Mouse (Mus musculus): ENCODE data around the gene Zgrf1.
A peak's percentile ranks its signal among the peaks of the same experiment; 100 is the strongest.

Zgrf1 gene

DNA sequence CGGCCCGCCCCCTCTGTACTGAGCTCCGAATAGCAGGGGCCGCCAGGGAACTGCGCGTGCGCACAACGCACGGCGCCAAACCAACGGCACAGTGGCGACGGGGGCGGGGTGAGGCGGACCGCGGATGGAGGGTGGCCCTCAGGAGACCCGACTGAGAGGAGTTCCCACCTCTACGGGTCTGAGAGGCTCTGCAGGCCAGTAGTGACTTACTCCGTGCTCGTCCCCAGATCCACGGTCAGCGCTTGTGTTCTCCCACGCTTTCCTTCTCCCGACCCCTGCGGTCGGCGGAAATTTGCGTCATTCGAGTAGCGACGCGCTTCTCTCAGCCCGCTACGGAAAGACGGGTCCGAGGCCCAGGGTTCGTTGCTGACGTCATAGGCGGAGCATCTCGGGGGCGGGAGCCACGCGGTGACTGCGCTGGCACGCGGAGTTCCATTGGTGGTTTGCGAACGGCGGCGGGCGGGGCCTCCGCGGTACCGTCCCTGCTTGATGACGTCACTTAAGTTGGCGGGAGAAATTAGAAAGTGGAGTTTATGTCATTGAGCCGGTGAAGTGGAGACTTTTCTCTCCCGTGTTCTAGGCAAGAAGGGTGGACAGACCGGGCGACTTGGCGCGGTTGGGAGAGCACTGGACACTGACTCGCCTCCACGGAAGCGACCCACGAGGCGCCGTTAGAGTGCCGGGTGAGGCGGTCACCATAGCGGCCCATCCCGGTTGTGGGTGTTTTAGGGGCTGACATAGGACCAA, at the start of gene Zgrf1, which contains the start of gene Larp7:
Gene Zgrf1, plus strand, starts transcription at position 517 of the 747 bp plus-strand sequence.
Gene Larp7, minus strand, starts transcription at position 377 of the 747 bp plus-strand sequence.
- peak; percentile 99 for DNase-seq

DNA sequence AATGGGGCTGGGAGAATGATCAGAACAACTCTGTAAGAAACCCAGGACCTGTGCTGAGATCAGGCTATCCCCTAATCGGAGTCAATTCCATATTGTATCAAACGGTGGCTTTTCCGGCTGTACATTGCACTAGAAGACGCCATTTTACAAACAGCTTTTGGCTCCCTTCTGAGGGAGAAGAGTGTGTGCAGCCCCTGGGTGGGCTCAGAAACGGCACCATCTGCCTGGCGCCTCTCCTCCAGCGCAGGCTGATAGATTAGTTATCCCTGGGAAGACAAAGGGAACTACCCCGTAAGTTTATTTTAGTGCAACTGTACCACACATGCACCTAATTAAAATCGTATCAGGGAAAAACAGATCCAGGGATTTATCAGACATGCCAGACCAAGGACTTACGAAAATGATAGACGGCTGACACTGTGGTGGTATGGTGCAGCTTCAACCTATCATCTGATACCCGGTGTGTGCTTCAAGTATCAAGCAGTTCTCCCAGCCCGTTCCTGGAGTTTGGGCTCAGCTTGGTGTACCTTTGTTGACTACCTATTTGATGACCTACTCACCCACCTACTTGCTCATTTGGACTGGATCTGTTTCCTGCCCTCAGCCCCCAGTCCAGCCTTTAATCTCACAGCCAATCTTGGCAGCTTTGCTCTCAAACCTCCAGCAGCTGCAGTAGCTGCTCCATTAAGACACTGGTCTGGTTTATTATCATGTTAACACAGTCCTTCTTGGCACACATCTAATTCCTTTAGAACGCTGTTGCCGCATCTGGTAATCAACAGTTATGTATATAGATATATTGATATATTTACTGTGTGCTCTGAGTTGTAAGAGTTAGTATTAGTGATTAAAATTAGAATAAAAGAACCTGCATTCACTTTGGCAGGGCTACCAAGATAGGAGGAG, 45.2 kb upstream of the Zgrf1 start:
- no peak for DNase-seq

DNA sequence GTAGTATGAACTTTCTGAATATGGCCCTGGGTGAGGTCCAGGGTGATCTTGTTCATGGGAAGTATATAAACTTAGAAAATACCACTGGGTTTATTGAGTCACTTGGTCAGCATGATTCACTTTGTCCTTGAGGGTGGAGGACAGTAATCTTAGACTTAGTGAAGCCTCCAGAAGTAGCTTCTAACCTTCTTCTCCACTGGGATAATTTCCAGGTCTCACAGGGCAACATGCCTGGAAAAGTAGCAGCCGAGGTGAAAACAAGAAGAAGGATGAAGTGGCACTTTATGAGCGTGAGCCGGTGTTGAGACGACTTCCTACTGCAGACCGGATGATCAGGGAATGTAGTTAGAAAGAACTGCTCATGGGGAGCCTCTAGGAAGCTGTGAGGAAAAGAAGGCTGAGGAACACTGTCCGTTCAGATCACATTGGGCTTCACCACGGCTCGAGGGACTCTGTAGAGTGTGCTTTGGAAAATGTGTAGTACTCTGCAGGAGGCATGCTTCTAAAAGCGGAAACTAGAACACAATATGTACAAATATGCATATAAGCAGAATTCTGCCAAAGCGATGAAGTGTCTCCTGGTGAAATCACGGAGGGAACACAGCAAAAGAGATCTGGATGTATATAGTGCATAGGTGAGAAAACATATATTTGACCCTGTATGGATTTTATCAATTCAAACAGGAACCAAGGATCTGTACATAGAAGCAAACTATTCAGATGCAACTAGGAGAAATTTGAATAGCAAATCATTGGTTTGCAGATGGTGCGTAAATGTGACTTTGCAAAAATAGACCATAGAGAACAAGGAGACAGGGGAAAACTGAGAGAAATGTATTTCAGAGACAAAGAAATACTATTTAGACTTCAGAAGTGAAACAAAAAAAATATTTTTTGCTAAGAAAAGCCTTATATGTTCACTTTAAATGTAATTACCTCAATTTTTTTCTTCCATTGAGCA, 41.2 kb upstream of the Zgrf1 start:
- DNase-seq: no peak

DNA sequence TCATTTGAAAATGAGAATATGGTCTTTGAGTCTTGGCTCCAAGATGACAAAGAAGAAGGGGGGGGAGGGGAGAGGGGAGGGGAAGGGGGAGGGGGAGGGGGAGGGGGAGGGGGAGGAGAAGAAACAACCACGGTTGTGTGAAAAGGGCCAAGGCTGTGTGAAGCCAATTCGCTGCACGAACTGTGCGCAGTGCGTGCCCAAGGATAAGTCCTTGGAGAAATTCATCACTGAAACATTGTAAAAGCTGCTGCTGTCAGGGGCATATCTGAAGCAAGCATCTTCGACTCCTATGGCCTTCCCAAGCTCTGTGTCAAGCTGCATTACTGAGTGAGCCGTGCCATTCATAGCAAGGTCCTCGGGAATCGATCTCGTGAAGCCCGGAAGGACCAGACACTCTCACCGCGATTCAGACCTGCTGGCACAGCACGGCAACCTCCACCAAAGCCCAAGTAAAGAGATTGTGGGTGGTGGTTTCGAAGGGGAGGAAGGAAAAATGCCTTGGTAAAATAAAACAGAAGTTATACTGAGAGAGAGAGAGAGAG, 40.4 kb upstream of the Zgrf1 start:
- no peak for DNase-seq

DNA sequence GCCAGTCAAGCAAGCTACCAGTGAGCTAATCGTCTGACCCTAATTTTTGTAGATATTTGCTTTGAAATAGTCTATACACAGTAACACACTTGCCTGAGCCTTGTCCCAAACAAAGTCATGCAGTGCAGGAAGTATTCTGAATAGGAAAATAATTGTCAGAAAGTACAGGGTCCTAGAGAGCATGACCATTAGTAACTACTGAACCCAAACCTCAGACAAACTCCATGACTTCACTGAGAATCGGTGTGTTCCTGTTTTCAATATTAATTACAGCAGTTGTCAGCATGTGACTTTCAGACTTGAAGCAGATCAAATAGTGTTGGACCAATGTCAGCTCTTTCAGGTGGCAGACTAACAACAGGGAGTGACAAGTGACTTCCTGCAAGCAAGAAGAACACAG, 39.6 kb upstream of the Zgrf1 start:
- no peak for DNase-seq

DNA sequence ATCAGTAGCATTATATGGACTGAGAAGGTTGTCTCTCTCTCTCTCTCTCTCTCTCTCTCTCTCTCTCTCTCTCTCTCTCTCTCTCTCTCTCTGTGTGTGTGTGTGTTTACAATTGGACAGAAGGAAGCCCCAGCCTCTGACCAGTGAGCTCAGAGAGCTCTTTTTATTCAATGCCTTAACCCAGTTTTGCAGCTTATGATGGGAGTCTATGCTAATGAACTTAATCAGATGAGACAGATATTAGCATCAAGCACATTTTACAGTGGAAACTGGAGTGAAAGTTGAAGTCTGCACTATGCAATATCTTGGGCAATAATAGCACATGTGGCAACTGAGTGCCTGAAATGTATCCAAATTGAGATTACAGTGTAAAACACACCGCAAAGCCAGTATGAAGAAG, 38.0 kb upstream of the Zgrf1 start:
- no peak for DNase-seq

DNA sequence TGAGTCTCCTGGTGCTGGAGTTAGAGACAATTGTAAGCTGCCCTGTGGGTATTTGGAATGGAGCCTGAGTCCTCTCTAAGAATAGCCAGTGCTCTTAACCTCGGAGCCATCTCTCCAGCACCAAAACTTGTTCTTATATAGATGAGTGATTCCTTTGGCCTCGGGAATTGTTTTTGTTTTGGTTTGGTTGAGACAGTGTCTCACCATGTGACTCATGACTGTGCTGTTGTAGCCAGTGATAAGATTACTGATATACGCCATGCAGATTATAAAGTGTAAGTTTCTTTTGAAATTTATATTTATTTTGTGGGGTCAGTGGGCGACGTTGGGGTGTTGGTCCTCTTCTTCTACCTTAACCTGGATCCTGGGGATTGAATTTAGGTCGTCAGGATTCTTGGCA, 33.0 kb upstream of the Zgrf1 start:
- no peak for DNase-seq

DNA sequence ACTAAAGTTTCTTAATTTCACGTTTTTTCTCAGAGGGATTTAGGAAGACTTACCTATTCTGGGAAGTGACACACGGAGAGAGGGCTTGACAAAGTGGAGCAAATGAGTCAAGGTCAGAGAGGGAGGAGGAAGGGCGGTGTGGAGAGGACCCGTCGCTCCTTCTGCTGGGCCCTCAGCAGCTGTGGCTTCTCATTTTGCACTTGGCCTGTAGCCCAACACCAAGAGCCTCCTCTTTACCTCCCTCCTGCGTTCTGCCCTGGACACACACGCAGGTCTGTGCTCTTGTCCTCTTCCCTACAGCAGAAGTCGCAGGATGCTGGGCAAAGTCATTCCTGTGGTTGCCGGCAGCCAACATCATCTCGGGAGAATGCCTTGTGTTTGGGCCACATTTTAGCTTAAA, 32.1 kb upstream of the Zgrf1 start:
- no peak for DNase-seq

DNA sequence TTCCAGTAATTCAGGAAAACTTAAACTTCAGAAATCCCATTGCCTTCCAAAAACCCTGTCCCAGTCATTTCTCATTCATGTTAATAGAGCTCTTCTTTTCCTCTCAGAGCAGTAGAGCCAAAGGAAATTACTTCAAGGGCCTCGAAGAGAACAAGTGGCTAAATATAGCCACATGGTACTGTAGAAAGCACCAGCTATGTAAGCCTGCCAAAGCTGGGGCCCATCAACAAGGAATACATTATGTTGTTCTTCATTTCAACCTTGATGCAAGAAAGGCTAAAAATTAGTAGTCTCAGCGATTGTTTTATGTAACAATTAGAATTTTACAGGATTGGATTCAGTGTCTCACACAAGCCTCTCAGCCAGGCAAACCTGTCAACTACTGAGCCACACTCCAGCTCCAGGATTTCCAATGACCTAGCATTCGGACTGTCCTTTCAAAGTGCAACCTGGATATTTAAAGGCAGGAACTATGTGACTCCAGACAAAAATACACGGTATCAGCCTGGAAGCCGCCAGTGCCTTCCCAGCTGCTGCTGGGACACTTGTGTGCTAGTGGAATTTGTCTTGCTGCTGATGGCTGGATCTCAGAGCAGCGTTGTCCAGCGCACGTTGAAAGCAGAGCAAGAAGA, 28.0 kb upstream of the Zgrf1 start:
- DNase-seq: no peak

DNA sequence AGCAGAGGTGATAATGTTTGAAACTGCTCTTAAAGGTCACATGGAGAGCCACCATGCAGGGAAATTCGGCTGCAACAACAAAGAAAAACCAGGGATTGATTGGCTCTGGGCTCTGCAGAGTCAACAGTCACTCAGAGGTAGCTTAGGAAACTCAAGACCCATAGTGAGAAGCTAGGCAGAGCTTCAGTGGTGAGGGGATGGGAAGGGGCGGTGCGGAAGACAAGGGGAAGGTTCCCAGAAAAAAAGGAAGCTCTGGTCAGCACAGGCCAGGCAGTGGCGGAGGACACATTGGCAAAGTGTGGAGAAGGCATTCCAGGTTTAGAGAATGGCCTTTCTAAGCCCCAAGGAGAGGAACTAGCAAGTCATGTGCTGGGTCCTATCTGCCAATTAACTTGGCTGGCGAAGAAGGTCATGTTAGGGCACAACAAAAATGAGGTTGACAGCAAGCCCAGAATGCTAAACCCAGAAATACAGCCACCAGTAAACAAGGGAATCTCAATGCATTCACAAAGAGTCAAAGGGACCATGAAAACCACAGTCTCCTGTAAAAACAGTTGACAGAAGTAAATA, 25.7 kb upstream of the Zgrf1 start:
- DNase-seq: no peak

DNA sequence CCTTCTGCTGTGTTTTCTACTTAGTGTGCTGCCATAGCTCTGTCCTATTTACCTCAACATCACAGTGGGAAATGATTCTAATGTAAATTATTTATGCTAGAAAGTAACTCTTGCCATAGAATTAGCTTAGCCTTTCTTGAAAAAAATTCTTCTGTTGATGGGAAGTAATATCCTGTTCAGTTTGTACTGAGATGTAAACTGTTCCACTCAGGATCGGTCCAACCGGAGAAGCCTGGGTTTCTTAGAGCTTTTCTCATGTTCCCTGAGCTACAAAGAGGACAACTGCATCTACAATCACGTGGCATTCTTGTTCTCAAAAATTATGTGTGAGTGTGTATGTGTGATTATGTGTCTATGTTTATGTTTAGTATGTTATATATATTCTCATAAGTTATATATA, 24.1 kb upstream of the Zgrf1 start:
- no peak for DNase-seq

DNA sequence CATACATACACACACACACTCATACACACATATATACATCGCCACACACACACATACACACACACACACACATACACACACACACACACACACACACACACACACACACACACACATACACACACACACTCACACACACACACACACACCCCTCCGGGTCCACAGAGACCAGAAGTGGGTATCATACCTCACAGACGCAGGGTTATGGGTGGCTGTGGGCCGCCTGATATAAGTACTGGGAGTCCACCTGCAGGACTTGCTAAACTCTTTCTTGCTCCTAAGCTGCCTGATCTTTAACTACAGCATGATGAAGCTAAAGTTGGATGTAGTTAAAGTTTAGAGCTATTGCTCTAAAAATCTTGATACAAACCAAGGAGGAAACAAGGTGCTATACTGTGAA, 23.5 kb upstream of the Zgrf1 start:
- DNase-seq: no peak

DNA sequence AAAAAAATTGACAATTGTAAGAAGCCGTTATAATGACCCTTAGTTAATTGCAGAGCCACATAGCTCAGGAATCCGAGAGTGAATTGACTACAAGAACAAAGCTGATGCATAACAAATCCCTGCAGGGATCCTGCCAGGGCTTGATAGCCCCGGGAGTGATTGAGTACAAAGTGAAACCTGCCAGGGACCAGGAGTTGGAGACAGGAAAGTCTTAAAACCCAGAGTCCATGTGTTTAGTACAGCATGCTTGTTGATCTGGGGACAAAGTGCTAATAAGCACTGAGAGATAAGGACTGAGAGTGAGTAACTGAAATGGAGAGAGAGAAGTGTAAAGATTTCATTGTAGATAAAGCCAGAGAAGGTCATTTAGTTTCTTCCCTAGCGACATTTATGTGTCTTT, 23.0 kb upstream of the Zgrf1 start:
- DNase-seq: no peak

DNA sequence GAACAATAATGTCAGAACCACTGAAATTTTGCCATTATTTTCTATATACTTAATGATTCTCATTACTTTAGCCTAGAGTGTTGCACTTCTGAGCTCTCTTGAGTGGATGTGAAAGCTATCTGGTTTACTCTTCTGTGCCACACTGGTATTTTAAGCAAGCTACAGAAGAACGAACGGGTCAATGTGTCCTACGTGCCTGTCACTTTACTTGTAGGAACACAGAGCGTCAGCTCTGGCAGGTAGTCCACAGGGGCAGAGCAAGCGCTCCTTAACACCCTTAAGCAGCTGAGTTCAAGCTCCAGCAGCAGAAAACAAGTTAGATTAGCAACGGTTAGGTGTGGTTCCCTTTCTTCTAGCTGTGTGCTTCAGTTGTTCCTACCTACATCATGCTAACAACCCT, 14.1 kb upstream of the Zgrf1 start:
- DNase-seq: no peak

DNA sequence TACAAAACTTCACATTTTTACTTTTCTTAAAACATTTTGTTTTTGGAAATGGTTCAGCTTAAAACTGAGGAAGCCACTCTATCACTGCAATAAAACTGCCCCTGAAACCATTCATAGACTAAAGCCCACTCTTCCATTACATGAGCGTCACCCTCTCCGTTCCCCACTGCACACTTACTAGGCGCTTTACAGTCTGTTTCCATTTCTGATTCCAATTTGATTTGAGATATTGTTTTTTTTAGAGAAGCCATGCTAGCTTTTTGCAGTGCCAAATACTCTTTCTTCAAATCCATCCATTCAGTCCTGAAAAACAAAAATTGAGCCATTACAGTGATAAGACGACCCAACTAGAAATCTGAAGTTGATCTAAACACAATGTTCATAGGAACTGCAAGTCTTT, 9.3 kb upstream of the Zgrf1 start:
- DNase-seq: no peak

DNA sequence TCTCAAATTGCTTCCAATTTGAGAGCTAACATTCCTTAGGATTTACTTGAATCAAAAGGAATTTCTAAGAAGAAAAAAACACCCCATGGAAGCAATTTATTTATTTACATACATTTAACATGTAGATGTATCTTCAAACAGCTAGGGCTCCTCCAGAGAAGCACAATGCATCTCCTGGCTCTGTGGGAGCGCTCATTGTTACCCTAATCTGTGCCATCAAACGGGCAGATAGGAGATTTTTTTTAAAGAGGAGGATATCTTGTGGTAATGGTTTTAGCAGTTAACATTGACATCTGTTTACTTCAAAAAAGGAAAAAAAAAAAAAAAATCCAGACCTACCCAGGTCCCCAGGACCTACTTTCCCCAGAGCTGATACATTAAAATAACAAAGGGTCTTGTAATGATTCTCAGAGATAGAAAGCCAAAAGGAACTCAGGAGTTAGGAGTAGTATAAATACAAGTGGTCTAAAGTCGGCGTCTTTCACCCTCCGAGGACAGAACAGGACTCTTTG, 8.6 kb upstream of the Zgrf1 start:
- no peak for DNase-seq

DNA sequence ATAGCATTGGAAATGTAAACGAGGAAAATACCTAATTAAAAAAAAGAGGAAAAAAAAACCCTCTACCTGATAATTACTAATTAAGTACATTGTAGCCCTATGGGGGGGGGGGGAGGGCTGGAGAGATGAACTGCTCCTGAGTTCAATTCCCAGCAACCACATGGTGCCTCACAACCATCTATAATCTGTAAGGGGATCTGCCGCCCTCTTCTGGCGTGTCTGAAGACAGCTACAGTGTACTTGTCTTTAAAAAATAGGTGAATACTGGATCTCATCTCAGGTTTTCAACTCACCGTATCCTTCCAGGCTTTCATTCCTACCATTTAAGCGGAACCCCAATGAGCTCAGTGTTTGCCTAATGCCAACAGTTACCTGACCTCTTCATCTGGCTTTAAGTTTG, 5.4 kb upstream of the Zgrf1 start:
- no peak for DNase-seq

DNA sequence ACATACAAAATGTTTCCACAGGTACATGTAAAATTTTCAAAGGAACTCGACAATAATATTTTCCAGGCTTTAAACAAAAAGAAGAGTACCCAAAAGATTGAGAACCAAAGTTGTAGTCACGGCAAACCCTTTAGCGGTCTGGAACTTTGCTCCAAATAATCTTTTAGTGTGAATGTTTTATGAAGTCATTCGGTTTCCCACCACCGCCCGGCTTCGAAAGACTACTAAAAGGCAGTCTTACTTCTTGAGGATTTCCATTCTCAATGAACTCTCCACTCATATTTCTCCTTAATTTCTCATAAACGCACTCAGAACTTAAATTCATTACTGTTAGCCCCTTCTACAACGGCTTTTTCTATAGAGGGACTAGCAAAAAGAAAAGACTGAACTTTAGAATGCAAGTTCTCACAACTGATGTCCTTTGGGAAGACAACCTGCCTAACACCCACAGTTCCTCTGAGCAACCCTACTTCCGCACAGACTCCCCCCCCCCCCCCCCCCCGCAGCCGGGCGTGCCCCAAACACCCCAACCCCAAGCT, 786 bp upstream of the Zgrf1 start:
- no peak for DNase-seq

DNA sequence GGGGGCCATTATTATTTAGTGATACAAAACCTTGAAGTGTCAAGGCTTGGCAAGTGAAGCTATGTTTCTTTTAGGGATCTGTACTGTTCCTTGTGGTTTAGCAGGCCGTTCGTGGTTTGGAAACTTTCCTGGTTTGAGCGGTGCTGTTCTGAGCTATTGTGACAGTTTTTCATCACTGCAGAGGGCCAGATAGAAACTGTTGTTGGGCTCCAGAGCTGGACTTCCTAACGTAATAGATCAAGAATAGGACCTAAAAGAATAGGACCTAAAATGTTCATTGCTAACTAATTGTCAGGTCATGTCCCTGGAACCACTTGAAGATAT, 393 bp downstream of the Zgrf1 start:
- DNase-seq: no peak

DNA sequence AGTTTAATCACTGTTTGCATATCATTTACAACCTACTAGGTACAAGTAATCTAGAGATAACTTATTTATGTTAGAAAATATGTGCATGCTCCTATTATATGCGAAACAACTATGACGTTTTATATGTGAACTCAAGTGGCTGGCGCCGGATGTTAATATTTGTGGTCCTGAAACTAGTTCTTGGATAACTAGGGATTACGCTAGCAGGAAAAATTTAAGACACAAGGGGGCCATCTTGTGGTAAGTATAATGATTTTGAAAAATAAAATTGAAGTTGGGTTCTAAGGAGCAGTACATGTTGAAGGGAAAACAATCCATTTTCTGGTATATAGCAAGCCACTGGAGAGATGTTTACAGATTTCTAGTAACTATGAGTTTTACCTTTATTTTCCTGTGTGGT, 1.4 kb downstream of the Zgrf1 start:
- no peak for DNase-seq

DNA sequence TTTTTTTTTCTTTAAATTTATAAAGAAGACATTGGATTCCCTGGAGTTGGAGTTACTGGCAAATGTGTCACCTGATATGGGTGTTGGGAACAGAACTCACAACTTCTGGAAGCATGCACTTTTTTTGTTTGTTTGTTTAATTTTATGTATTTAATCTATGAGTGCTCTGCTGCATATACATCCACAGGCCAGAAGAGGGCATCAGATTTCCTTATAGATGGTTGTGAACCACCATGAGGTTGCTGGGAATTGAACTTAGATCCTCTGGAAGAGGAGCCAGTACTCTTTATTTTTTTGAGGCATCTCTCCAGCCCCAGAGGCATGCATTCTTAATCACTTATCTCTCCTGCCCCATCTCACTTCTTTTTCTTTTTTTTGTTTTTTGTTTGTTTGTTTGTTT, 4.9 kb downstream of the Zgrf1 start:
- DNase-seq: no peak

DNA sequence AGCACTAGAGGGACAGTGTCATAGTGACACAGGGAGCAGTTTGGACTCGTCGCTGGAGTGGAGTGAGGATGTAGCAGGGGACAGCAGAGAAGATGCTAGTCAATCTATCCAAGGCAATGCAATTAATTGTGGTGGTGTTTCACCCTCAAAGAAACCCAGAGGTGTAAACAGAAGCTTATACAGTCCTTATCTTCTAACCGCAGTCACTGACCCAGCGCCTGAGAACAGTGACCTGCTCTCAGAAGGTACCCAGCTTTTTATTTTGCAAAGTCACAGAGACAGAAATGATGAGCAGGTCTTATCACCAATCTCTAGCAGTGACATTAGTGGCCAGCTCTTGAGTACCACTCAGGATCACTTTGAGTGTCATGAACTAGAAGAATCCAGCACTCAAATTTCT, 9.7 kb downstream of the Zgrf1 start:
- DNase-seq: no peak

Measured in cerebellum, adult 8-10 months (tissue).